Comparison of ENCODE assay signal across 9 mouse cellular contexts in genomic region chr3:28523004-28523482, GRCm38 (mm10).
DNase-seq lines count a peak whose midpoint lies in the region; ATAC-seq lines count a peak whose summit lies in the region.
"Had no signal": no experiment of that assay in that cellular context is flagged by ENCODE, and none has a peak within 500 bp of the region (broad histone marks: within the 10 kb centered on the region; RNA-seq: fewer than 3 reads in every experiment).

No protein-coding gene starts in this region.

- no peaks in the 10 kb centered on the region for H3K9me3 ChIP-seq in intestine, embryonic 15.5 days

- no peaks in the 10 kb centered on the region for H3K4me1 ChIP-seq in intestine, embryonic 15.5 days (replicated peaks)

- no peak overlapping the region for H3K9ac ChIP-seq in intestine, embryonic 15.5 days

- H3K27me3 ChIP-seq in intestine, embryonic 15.5 days (replicated peaks): no peaks in the 10 kb centered on the region

- 36% methylated on average over 6 of the region's 6 CpGs for WGBS in intestine, embryonic 15.5 days

- H3K4me2 ChIP-seq in intestine, embryonic 15.5 days (replicated peaks): no peak overlapping the region

- no peak overlapping the region for H3K4me3 ChIP-seq in intestine, embryonic 15.5 days (replicated peaks)

- no peak for DNase-seq in cerebellum, postnatal 36 days
- DNase-seq in ovary, adult 18-20 months (ENCODE audit: low spot score): peak; percentile 6
- DNase-seq in ovary, postnatal 10 days (ENCODE audit: low spot score): no peak
- peak; percentile 62 for DNase-seq in telencephalon, adult 2 months (ENCODE audit: low read depth, low spot score)
- no peak for DNase-seq in layer of hippocampus, adult 9-10 months (ENCODE audit: low spot score)
- no peak for DNase-seq in cerebellum, adult 11 months
- DNase-seq: B cell, adult 2 months had no signal

- 0 out of 2 replicates have a peak overlapping the region, but pooled peaks have one; percentile 32 for H3K27ac ChIP-seq in intestine, embryonic 15.5 days

- ATAC-seq in cerebellum, adult (ENCODE audit: insufficient number of reproducible peaks, low FRiP score, low TSS enrichment): peak; percentile 36; the same call in 1 of the 2 replicates
- peak; percentile 70 for ATAC-seq in intestine, embryonic 15.5 days

- H3K36me3 ChIP-seq in intestine, embryonic 15.5 days: no peaks in the 10 kb centered on the region

Comparison
In these comparisons a context has a peak if more than half of its experiments do, and no peak if none do; other contexts are left out.
1. DNase-seq: peak in ovary, adult 18-20 months (single experiment) and telencephalon, adult 2 months (single experiment); none in cerebellum, postnatal 36 days (0 of 2), ovary, postnatal 10 days (single experiment), layer of hippocampus, adult 9-10 months (single experiment) and cerebellum, adult 11 months (single experiment).